18 mouse cellular contexts compared by ENCODE assay signal in the genomic region with DNA sequence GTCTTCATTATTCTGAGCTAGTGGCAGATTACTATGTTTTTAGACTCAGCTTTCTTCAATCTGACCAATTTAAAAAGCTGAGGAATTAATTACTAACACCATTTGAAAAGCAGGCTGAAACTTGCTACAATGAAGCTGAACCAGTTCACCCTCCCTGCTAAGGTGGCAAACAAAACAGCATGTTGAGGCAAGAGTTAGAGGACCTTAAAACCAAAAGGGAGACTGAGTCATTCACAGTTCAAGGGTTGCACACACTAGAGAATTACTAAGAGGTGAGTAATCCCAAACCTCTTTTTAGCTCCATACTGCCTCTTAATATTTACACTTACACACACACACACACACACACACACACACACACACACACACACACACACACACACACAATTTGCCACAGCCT. TPM values are rescaled to one million over a fixed set of nuclear protein-coding genes. Genes with fewer than 3 reads are reported as not detected.
"Had no signal": no experiment of that assay in that cellular context is flagged by ENCODE, and none has a peak within 500 bp of the region (broad histone marks: within the 10 kb centered on the region; RNA-seq: fewer than 3 reads in every experiment).

No protein-coding gene starts in this region.

- ATAC-seq: liver, embryonic 12.5 days had no signal

- DNase-seq: kidney, adult 9 months; kidney, postnatal 36 days; layer of hippocampus, adult 9-11 months; layer of hippocampus, postnatal 36 days; lung, embryonic 14.5 days; lung, postnatal 10 days; lung, postnatal 4 days; midbrain, embryonic 14.5 days; right cerebral cortex, postnatal 4 days; thymus, adult 18-20 months; thymus, postnatal 14 days had no signal

- H3K27ac ChIP-seq: kidney, postnatal 0 days; liver, embryonic 12.5 days; midbrain, embryonic 10.5 days; neural tube, embryonic 12.5 days had no signal

- H3K4me2 ChIP-seq: limb, embryonic 15.5 days; liver, embryonic 12.5 days; lung, embryonic 14.5 days; neural tube, embryonic 12.5 days had no signal

- H3K9ac ChIP-seq: limb, embryonic 15.5 days; liver, embryonic 12.5 days; lung, embryonic 14.5 days; neural tube, embryonic 12.5 days had no signal

- H3K4me3 ChIP-seq: limb, embryonic 15.5 days; liver, embryonic 12.5 days; midbrain, embryonic 10.5 days; neural tube, embryonic 12.5 days had no signal

- H3K4me1 ChIP-seq: limb, embryonic 15.5 days; liver, embryonic 12.5 days; midbrain, embryonic 10.5 days; neural tube, embryonic 12.5 days had no signal

- H3K27me3 ChIP-seq: limb, embryonic 15.5 days; liver, embryonic 12.5 days; neural tube, embryonic 12.5 days had no signal

- H3K9me3 ChIP-seq: limb, embryonic 15.5 days; liver, embryonic 12.5 days had no signal

RNA-seq across cellular contexts. Expression of a gene that starts 39.8 kb away (rescaled TPM):
- total RNA-seq: megakaryocyte, adult 5-6 weeks; monocyte, adult 5-6 weeks had no signal
